Mouse (Mus musculus) liver, embryonic 11.5 days (tissue): ENCODE measurements at regions not wholly inside any gene's neighbourhood (a gene's known extent, or its start where the extent isn't known, plus 50 kb on each side); places are given as distances from the start of the nearest gene placed in this dataset.

Experiments
- ATAC-seq: fragments of 200-750 bp; cut with Nextera tagmentation; replicated peaks from 2 replicates; pipeline ENCODE4 v1.8.0; 2017; ENCODE audit warnings: moderate number of reproducible peaks, mild to moderate bottlenecking, moderate TSS enrichment, moderate library complexity; ENCODE audit not compliant: low FRiP score
- DNase-seq: peaks from one replicate; pipeline ENCODE4 v3.0.0-alpha.2; 2017; ENCODE audit warnings: low spot score
- H3K27ac ChIP-seq: fragments of 300-500 bp; sonication (generic); 2 replicates; pipeline ENCODE4 v1.5.1; 2014; ENCODE audit warnings: mild to moderate bottlenecking, low read depth, low read length, control low read depth
- H3K27me3 ChIP-seq: fragments of 300-500 bp; sonication (generic); replicated peaks from 2 replicates; pipeline ENCODE4 v1.6.1; 2014; ENCODE audit warnings: low read length, mixed read lengths; ENCODE audit not compliant: control insufficient read depth, insufficient read depth
- H3K36me3 ChIP-seq: fragments of 300-500 bp; sonication (generic); 2 replicates; pipeline ENCODE4 v1.6.1; 2014; ENCODE audit warnings: mild to moderate bottlenecking, low read length, moderate library complexity, mixed read lengths; ENCODE audit not compliant: control insufficient read depth, insufficient read depth
- H3K4me1 ChIP-seq: fragments of 300-500 bp; sonication (generic); replicated peaks from 2 replicates; pipeline ENCODE4 v1.6.1; 2014; ENCODE audit warnings: low read length, mixed read lengths; ENCODE audit not compliant: control insufficient read depth, insufficient read depth
- H3K4me2 ChIP-seq: fragments of 300-500 bp; sonication (generic); 2 replicates; pipeline ENCODE4 v1.6.1; 2014; ENCODE audit warnings: mild to moderate bottlenecking, control low read depth, moderate library complexity
- H3K4me3 ChIP-seq: fragments of 300-500 bp; sonication (generic); 2 replicates; pipeline ENCODE4 v1.5.1; 2014; ENCODE audit warnings: low read depth, low read length, control low read depth
- H3K9ac ChIP-seq: fragments of 300-500 bp; sonication (generic); 2 replicates; pipeline ENCODE4 v1.6.1; 2014; ENCODE audit warnings: low read depth, low read length, control low read depth
- H3K9me3 ChIP-seq: fragments of 300-500 bp; sonication (generic); 2 replicates; pipeline ENCODE4 v1.6.1; 2016; ENCODE audit warnings: low read length, inconsistent platforms, mixed read lengths; ENCODE audit not compliant: control insufficient read depth
- WGBS: fragments of 180-500 bp; shearing (Covaris S2); extraction: QIAGEN DNeasy Blood & Tissue Kit; methylation state at CpG from one replicate; pipeline ENCODE4 v1.1.7; 2014; 5-methylcytosine and 5-hydroxymethylcytosine counted together

- no peak overlapping the region for H3K27ac ChIP-seq
- H3K4me3 ChIP-seq = no peak overlapping the region
- DNase-seq (no peak), ATAC-seq (no peak)
- H3K9me3 ChIP-seq = no peaks in the 10 kb centered on the region
- no peak overlapping the region for H3K4me2 ChIP-seq
- no peaks in the 10 kb centered on the region for H3K4me1 ChIP-seq
- no peaks in the 10 kb centered on the region for H3K36me3 ChIP-seq
- no peak overlapping the region for H3K9ac ChIP-seq
- 81% methylated on average over 5 of the region's 5 CpGs for WGBS
- H3K27me3 ChIP-seq = no peaks in the 10 kb centered on the region
These were observed 492.6 kb downstream of the Tox3 start for GRCm38 (mm10) chr8:89855556-89855955.

- H3K9ac ChIP-seq = no peak overlapping the region
- no peak overlapping the region for H3K4me3 ChIP-seq
- no peak for ATAC-seq
- H3K9me3 ChIP-seq = no peaks in the 10 kb centered on the region
- no peaks in the 10 kb centered on the region for H3K4me1 ChIP-seq
- no peaks in the 10 kb centered on the region for H3K27me3 ChIP-seq
- no peak overlapping the region for H3K27ac ChIP-seq
- no peak for DNase-seq
- WGBS = 47% methylated on average over 3 of the region's 3 CpGs
- H3K4me2 ChIP-seq = no peak overlapping the region
- H3K36me3 ChIP-seq = no peaks in the 10 kb centered on the region
These were observed 497.8 kb downstream of the Tox3 start for GRCm38 (mm10) chr8:89850209-89850796.

- Histone ChIP-seq H3K4me2 (no peak overlapping the region), H3K27me3 (no peaks in the 10 kb centered on the region), H3K9ac (no peak overlapping the region), H3K27ac (no peak overlapping the region), H3K9me3 (no peaks in the 10 kb centered on the region), H3K4me3 (no peak overlapping the region), H3K4me1 (no peaks in the 10 kb centered on the region), H3K36me3 (no peaks in the 10 kb centered on the region)
- 67% methylated on average over 7 of the region's 7 CpGs for WGBS
- DNase-seq = no peak
- no peak for ATAC-seq
These were observed 498.5 kb downstream of the Tox3 start for GRCm38 (mm10) chr8:89849416-89850208.

- Histone ChIP-seq H3K4me1 (no peaks in the 10 kb centered on the region), H3K36me3 (no peaks in the 10 kb centered on the region), H3K27ac (no peak overlapping the region), H3K27me3 (no peaks in the 10 kb centered on the region), H3K4me3 (no peak overlapping the region), H3K9me3 (no peaks in the 10 kb centered on the region), H3K9ac (no peak overlapping the region), H3K4me2 (no peak overlapping the region)
- no peak for ATAC-seq
- DNase-seq = no peak
- 81% methylated on average over 5 of the region's 5 CpGs for WGBS
These were observed 509.6 kb downstream of the Tox3 start for GRCm38 (mm10) chr8:89838494-89838893.

GRCm38 (mm10) chr8:89833715-89834114 lies 514.4 kb downstream of the Tox3 start:
- Histone ChIP-seq H3K4me1 (no peaks in the 10 kb centered on the region), H3K9me3 (no peaks in the 10 kb centered on the region), H3K27ac (no peak overlapping the region), H3K4me2 (no peak overlapping the region), H3K9ac (no peak overlapping the region), H3K36me3 (no peaks in the 10 kb centered on the region), H3K4me3 (no peak overlapping the region), H3K27me3 (no peaks in the 10 kb centered on the region)
- DNase-seq = no peak
- no peak for ATAC-seq
- WGBS = 69% methylated on average over 4 of the region's 4 CpGs

- Histone ChIP-seq H3K9me3 (no peaks in the 10 kb centered on the region), H3K27ac (no peak overlapping the region), H3K4me1 (no peaks in the 10 kb centered on the region), H3K4me3 (no peak overlapping the region), H3K9ac (no peak overlapping the region), H3K27me3 (no peaks in the 10 kb centered on the region), H3K4me2 (no peak overlapping the region), H3K36me3 (no peaks in the 10 kb centered on the region)
- ATAC-seq = no peak
- DNase-seq = no peak
- 40% methylated on average over 3 of the region's 3 CpGs for WGBS
These were observed 523.6 kb downstream of the Tox3 start for GRCm38 (mm10) chr8:89824586-89824985.

- Histone ChIP-seq H3K4me1 (no peaks in the 10 kb centered on the region), H3K4me2 (no peak overlapping the region), H3K9me3 (no peaks in the 10 kb centered on the region), H3K27me3 (no peaks in the 10 kb centered on the region), H3K4me3 (no peak overlapping the region), H3K27ac (no peak overlapping the region), H3K36me3 (no peaks in the 10 kb centered on the region), H3K9ac (no peak overlapping the region)
- no peak for DNase-seq
- ATAC-seq = no peak
These were observed 524.5 kb downstream of the Tox3 start for GRCm38 (mm10) chr8:89823631-89824030.

GRCm38 (mm10) chr8:89812036-89812711 lies 536.0 kb downstream of the Tox3 start:
- no peak overlapping the region for H3K4me3 ChIP-seq
- DNase-seq = no peak
- no peak overlapping the region for H3K27ac ChIP-seq
- WGBS = 70% methylated on average over 4 of the region's 4 CpGs
- no peaks in the 10 kb centered on the region for H3K36me3 ChIP-seq
- no peaks in the 10 kb centered on the region for H3K27me3 ChIP-seq
- no peaks in the 10 kb centered on the region for H3K9me3 ChIP-seq
- no peak overlapping the region for H3K9ac ChIP-seq
- no peaks in the 10 kb centered on the region for H3K4me1 ChIP-seq
- ATAC-seq = no peak
- H3K4me2 ChIP-seq = no peak overlapping the region
